Mouse (Mus musculus) stomach, postnatal 0 days (tissue): ENCODE data around the gene Map7.

ENCODE experiments used
- CTCF ChIP-seq: IDR thresholded peaks from 2 replicates; pipeline ENCODE4 v1.5.1; 2016; ENCODE audit warnings: antibody characterized with exemption, low read depth, mild to moderate bottlenecking, moderate library complexity
- EP300 ChIP-seq: optimal IDR thresholded peaks from 2 replicates; pipeline ENCODE3; 2016; ENCODE audit warnings: antibody characterized with exemption

- TF ChIP-seq EP300 (no peak), CTCF (no peak)
Measured at GRCm38 (mm10) chr10:20274022-20274421, 125.8 kb downstream of the Map7 start.
